Mouse (Mus musculus): ENCODE results near the gene Mllt1. TPM values are rescaled to one million over a fixed set of nuclear protein-coding genes. Genes with fewer than 3 reads are reported as not detected.

The Mllt1 gene
- polyA plus RNA-seq, 2 experiments = 34.5 to 98.3 TPM

DNA sequence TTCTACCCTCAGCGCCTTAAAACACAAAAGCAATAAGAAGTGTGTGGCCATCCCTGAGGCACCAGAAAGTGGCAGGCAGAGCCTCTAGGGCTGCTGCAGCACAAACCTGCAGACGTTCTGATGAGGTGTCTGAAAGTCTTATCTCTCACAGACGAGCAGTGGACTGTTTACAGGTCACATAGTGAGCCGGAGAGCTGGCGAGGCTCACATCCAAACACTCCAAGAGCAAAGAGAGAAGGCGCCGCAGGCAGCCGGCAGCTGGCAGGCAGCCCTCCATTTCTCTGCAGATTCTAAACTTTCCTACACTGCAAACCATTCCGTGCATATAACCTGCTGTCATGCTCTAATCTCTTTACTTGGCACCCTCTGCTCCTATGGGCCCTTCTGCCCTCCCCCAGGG, 27.3 kb downstream of the Mllt1 start:
- H3K9ac ChIP-seq (ENCODE audit: low read depth, low read length, severe bottlenecking) = no peak overlapping the region
- 68% methylated on average over 9 of the region's 9 CpGs for WGBS
- H3K4me1 ChIP-seq (ENCODE audit: control insufficient read depth, insufficient read depth, low read length) = no peaks in the 10 kb centered on the region
- no peak overlapping the region for H3K4me3 ChIP-seq (replicated peaks; ENCODE audit: low read length)
- no peaks in the 10 kb centered on the region for H3K9me3 ChIP-seq (ENCODE audit: control insufficient read depth, low read length)
- no peak for DNase-seq (ENCODE audit: low spot score)
- H3K36me3 ChIP-seq (ENCODE audit: control insufficient read depth, insufficient read depth, low read length) = peaks cover 63% of the 10 kb centered on the region
- no peak overlapping the region for H3K27ac ChIP-seq (replicated peaks; ENCODE audit: low read depth, low read length)
- H3K4me2 ChIP-seq (replicated peaks; ENCODE audit: low read depth, low read length, severe bottlenecking) = no peak overlapping the region
- no peaks in the 10 kb centered on the region for H3K27me3 ChIP-seq (ENCODE audit: control insufficient read depth, insufficient read depth, low read length)
- no peak for ATAC-seq (ENCODE audit: low FRiP score, low read depth)
- TF ChIP-seq POLR2A (IDR thresholded peaks at IDR 0.05; ENCODE audit: borderline replicate concordance, extremely low read depth, insufficient read depth, insufficient read length) = no peak

DNA sequence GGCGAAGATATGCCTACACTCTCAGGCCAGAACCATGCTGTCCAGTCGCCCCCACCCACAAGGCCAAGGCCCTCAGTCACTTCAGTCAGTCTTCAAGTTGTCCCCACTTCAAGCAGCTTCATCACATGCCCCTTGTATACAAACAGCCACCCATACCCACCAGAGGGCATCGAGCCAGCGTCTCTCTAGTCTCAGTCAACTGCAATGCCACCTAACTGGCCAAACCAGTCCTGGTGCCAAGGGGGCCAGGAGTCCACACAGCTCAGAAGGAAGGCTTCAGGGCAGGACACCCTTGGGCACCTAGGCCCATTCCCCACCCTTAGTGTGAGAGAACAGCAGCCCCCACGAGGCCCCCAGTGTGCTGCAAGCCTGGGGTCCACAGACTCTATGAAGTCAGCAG, 28.1 kb downstream of the Mllt1 start:
- Histone ChIP-seq H3K27me3 (ENCODE audit: control insufficient read depth, insufficient read depth, low read length) (no peaks in the 10 kb centered on the region), H3K36me3 (ENCODE audit: control insufficient read depth, insufficient read depth, low read length) (peaks cover 61% of the 10 kb centered on the region), H3K9me3 (ENCODE audit: control insufficient read depth, low read length) (no peaks in the 10 kb centered on the region), H3K4me2 (replicated peaks; ENCODE audit: low read depth, low read length, severe bottlenecking) (no peak overlapping the region), H3K4me3 (replicated peaks; ENCODE audit: low read length) (no peak overlapping the region), H3K27ac (replicated peaks; ENCODE audit: low read depth, low read length) (no peak overlapping the region), H3K9ac (ENCODE audit: low read depth, low read length, severe bottlenecking) (no peak overlapping the region), H3K4me1 (ENCODE audit: control insufficient read depth, insufficient read depth, low read length) (no peaks in the 10 kb centered on the region)
- 91% methylated on average over 5 of the region's 5 CpGs for WGBS
- no peak for ATAC-seq (ENCODE audit: low FRiP score, low read depth)
- TF ChIP-seq POLR2A (IDR thresholded peaks at IDR 0.05; ENCODE audit: borderline replicate concordance, extremely low read depth, insufficient read depth, insufficient read length) = no peak
- DNase-seq (ENCODE audit: low spot score) = no peak

GRCm38 (mm10) chr17:56906166-56906565, 29.0 kb downstream of the Mllt1 start:
- no peak overlapping the region for H3K9ac ChIP-seq (ENCODE audit: low read depth, low read length, severe bottlenecking)
- no peak overlapping the region for H3K4me3 ChIP-seq (replicated peaks; ENCODE audit: low read length)
- H3K27ac ChIP-seq (replicated peaks; ENCODE audit: low read depth, low read length) = no peak overlapping the region
- no peak for ATAC-seq (ENCODE audit: low FRiP score, low read depth)
- DNase-seq (ENCODE audit: low spot score) = no peak
- H3K9me3 ChIP-seq (ENCODE audit: control insufficient read depth, low read length) = no peaks in the 10 kb centered on the region
- peaks cover 62% of the 10 kb centered on the region for H3K36me3 ChIP-seq (ENCODE audit: control insufficient read depth, insufficient read depth, low read length)
- WGBS = 94% methylated on average over 3 of the region's 3 CpGs
- TF ChIP-seq POLR2A (IDR thresholded peaks at IDR 0.05; ENCODE audit: borderline replicate concordance, extremely low read depth, insufficient read depth, insufficient read length) = no peak
- no peaks in the 10 kb centered on the region for H3K4me1 ChIP-seq (ENCODE audit: control insufficient read depth, insufficient read depth, low read length)
- no peaks in the 10 kb centered on the region for H3K27me3 ChIP-seq (ENCODE audit: control insufficient read depth, insufficient read depth, low read length)
- no peak overlapping the region for H3K4me2 ChIP-seq (replicated peaks; ENCODE audit: low read depth, low read length, severe bottlenecking)

GRCm38 (mm10) chr17:56902698-56903097, 32.5 kb downstream of the Mllt1 start:
- Histone ChIP-seq H3K4me2 (replicated peaks; ENCODE audit: low read depth, low read length, severe bottlenecking) (no peak overlapping the region), H3K9me3 (ENCODE audit: control insufficient read depth, low read length) (no peaks in the 10 kb centered on the region), H3K4me3 (replicated peaks; ENCODE audit: low read length) (no peak overlapping the region), H3K4me1 (ENCODE audit: control insufficient read depth, insufficient read depth, low read length) (no peaks in the 10 kb centered on the region), H3K27ac (replicated peaks; ENCODE audit: low read depth, low read length) (no peak overlapping the region), H3K9ac (ENCODE audit: low read depth, low read length, severe bottlenecking) (no peak overlapping the region), H3K27me3 (ENCODE audit: control insufficient read depth, insufficient read depth, low read length) (no peaks in the 10 kb centered on the region), H3K36me3 (ENCODE audit: control insufficient read depth, insufficient read depth, low read length) (peaks cover 79% of the 10 kb centered on the region)
- ATAC-seq (ENCODE audit: low FRiP score, low read depth) (no peak), DNase-seq (ENCODE audit: low spot score) (no peak)
- WGBS = 87% methylated on average over 5 of the region's 5 CpGs
- no peak for TF ChIP-seq POLR2A (IDR thresholded peaks at IDR 0.05; ENCODE audit: borderline replicate concordance, extremely low read depth, insufficient read depth, insufficient read length)

DNA sequence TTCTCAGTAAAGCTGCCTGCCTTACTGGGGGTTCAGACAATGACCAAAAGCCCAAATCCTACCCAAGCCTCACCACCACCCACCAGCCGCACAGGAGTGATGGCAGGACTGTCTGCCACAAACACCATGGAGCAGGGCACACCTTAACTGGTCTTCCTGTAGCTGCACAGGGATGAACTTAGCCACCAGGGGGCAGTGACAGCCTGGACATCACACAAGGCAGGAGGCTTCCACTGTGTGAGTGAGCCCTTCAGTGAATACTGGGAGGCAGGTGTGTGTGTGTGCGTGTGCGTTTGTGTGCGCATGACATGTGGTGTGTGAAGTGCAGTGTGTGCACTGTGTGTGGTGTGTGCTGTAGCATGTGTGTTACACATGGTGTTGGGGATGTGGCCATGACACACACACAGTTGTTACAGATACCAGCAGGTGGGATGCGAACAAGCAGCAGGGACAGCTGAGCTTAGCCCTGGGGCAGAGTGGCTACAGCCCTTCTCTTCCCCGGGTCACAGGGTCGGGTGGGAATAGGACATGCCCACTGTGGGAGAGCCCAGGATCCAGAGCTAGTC, 37.5 kb downstream of the Mllt1 start:
- Histone ChIP-seq H3K27ac (replicated peaks; ENCODE audit: low read depth, low read length) (no peak overlapping the region), H3K4me2 (replicated peaks; ENCODE audit: low read depth, low read length, severe bottlenecking) (no peak overlapping the region), H3K4me1 (ENCODE audit: control insufficient read depth, insufficient read depth, low read length) (no peaks in the 10 kb centered on the region), H3K9me3 (ENCODE audit: control insufficient read depth, low read length) (no peaks in the 10 kb centered on the region), H3K27me3 (ENCODE audit: control insufficient read depth, insufficient read depth, low read length) (no peaks in the 10 kb centered on the region), H3K9ac (ENCODE audit: low read depth, low read length, severe bottlenecking) (no peak overlapping the region), H3K36me3 (ENCODE audit: control insufficient read depth, insufficient read depth, low read length) (peaks cover 96% of the 10 kb centered on the region), H3K4me3 (replicated peaks; ENCODE audit: low read length) (no peak overlapping the region)
- 82% methylated on average over 6 of the region's 7 CpGs for WGBS
- TF ChIP-seq POLR2A (IDR thresholded peaks at IDR 0.05; ENCODE audit: borderline replicate concordance, extremely low read depth, insufficient read depth, insufficient read length) = no peak
- peak; percentile 61 for DNase-seq (ENCODE audit: low spot score)
- peak; percentile 80 for ATAC-seq (ENCODE audit: low FRiP score, low read depth)
